Mouse (Mus musculus) bone marrow, adult 2 months (tissue): ENCODE measurements around the gene Zdhhc18.

Experiments used
- CTCF ChIP-seq: fragments of 200-500 bp; IDR thresholded peaks from 2 replicates; pipeline ENCODE4 v1.5.1; 2011; ENCODE audit warnings: low read length, control low read depth; ENCODE audit not compliant: control insufficient read depth, insufficient read depth
- POLR2A ChIP-seq: fragments of 200-500 bp; IDR thresholded peaks from 2 replicates; pipeline ENCODE4 v1.6.1; 2011; ENCODE audit warnings: low read depth, mild to moderate bottlenecking, control low read depth, low read length, borderline replicate concordance; ENCODE audit not compliant: control insufficient read depth

DNA sequence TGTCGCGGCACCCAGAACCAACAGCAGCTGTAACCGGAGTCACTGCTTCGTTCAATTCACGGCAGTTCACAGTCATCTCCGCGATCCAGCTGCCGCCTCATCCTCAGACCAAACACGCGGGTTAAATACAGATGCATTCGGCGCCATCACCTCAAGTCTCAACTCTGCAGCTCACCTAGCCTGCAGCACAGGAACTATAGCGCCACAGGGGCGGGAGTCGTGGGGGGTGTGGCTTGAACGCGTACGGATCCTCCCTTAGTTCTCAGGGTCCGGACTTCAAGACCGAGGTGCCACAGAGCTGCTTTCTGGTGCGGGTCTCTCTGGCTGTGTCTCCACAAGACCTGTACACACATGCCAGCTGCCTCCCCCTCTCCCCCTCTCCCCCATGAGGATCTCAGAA lies 4.3 kb downstream of the Zdhhc18 start:
- no peak for TF ChIP-seq POLR2A
- no peak for TF ChIP-seq CTCF
